In genomic region chr9:95693528-95694100, GRCm38 (mm10) we compare ENCODE assay signal across 21 mouse cellular contexts. TPM values are rescaled to one million over a fixed set of nuclear protein-coding genes. Genes with fewer than 3 reads are reported as not detected.
A peak's percentile ranks its signal among the peaks of the same experiment; 100 is the strongest.
DNase-seq lines count a peak whose midpoint lies in the region; ATAC-seq and TF ChIP-seq lines count a peak whose summit lies in the region.
"Had no signal": no experiment of that assay in that cellular context is flagged by ENCODE, and none has a peak within 500 bp of the region (broad histone marks: within the 10 kb centered on the region; RNA-seq: fewer than 3 reads in every experiment).

No protein-coding gene starts in this region.

- intact Hi-C loops in heart, postnatal 36 days (cut with DNase I) = no loop called here

- no peak for ATAC-seq in heart, embryonic 13.5 days (ENCODE audit: extremely low read depth, insufficient number of reproducible peaks, low FRiP score, low TSS enrichment)
- no peak for ATAC-seq in limb, embryonic 14.5 days (ENCODE audit: low FRiP score, low read depth)
- ATAC-seq in midbrain, embryonic 14.5 days (ENCODE audit: low FRiP score, low TSS enrichment) = no peak
- ATAC-seq: forebrain, embryonic 16.5 days; lung, postnatal 0 days; Patski had no signal

- H3K9ac ChIP-seq in heart, embryonic 13.5 days = no peak overlapping the region
- 0 out of 2 replicates have a peak overlapping the region, but pooled peaks have one; percentile 3 for H3K9ac ChIP-seq in limb, embryonic 14.5 days (ENCODE audit: low read depth, low read length, severe bottlenecking)
- no peak overlapping the region for H3K9ac ChIP-seq in midbrain, embryonic 14.5 days (replicated peaks; ENCODE audit: low read length)
- H3K9ac ChIP-seq: embryonic facial prominence, embryonic 12.5 days; hindbrain, embryonic 12.5 days; liver, embryonic 14.5 days had no signal

- no peak overlapping the region for H3K4me3 ChIP-seq in heart, embryonic 13.5 days
- H3K4me3 ChIP-seq in limb, embryonic 14.5 days (replicated peaks; ENCODE audit: low read length) = peak overlapping the region; percentile 15; the same call in 1 of the 2 replicates
- no peak overlapping the region for H3K4me3 ChIP-seq in midbrain, embryonic 14.5 days (replicated peaks; ENCODE audit: low read depth, low read length)
- H3K4me3 ChIP-seq: embryonic facial prominence, embryonic 12.5 days; hindbrain, embryonic 12.5 days had no signal

- H3K27me3 ChIP-seq in heart, embryonic 13.5 days (replicated peaks) = no peaks in the 10 kb centered on the region
- no peaks in the 10 kb centered on the region for H3K27me3 ChIP-seq in limb, embryonic 14.5 days (ENCODE audit: control insufficient read depth, insufficient read depth, low read length)
- H3K27me3 ChIP-seq in midbrain, embryonic 14.5 days (ENCODE audit: control insufficient read depth, insufficient read depth, low read length) = no peaks in the 10 kb centered on the region
- H3K27me3 ChIP-seq: embryonic facial prominence, embryonic 12.5 days; hindbrain, embryonic 12.5 days; Patski had no signal

- H3K4me2 ChIP-seq in heart, embryonic 13.5 days = peak overlapping the region; percentile 14
- H3K4me2 ChIP-seq in limb, embryonic 14.5 days (replicated peaks; ENCODE audit: low read depth, low read length, severe bottlenecking) = peak overlapping the region; percentile 40
- no peak overlapping the region for H3K4me2 ChIP-seq in midbrain, embryonic 14.5 days (ENCODE audit: low read length)
- H3K4me2 ChIP-seq: embryonic facial prominence, embryonic 12.5 days; hindbrain, embryonic 12.5 days; midbrain, embryonic 11.5 days had no signal

- TF ChIP-seq POLR2A in limb, embryonic 14.5 days (IDR thresholded peaks at IDR 0.05; ENCODE audit: borderline replicate concordance, extremely low read depth, insufficient read depth, insufficient read length) = no peak

- no peak for DNase-seq in heart, postnatal 36 days
- DNase-seq in kidney, adult 9 months = peak; percentile 28
- DNase-seq in kidney, postnatal 10 days = no peak
- peak; percentile 26 for DNase-seq in MEL-GATA-1-ER (ENCODE audit: extremely low read depth, low read depth)
- no peak for DNase-seq in limb, embryonic 14.5 days (ENCODE audit: low spot score)
- no peak for DNase-seq in right cerebral cortex, postnatal 25 days
- DNase-seq in midbrain, embryonic 14.5 days = no peak
- DNase-seq: adrenal gland, postnatal 14 days; cerebellum, adult 9-11 months; heart, adult 18-20 months; left cerebral cortex, postnatal 4 days; thymus, postnatal 36 days had no signal

- no peak overlapping the region for H3K27ac ChIP-seq in heart, embryonic 13.5 days (replicated peaks)
- no peak overlapping the region for H3K27ac ChIP-seq in limb, embryonic 14.5 days (replicated peaks; ENCODE audit: low read depth, low read length)
- H3K27ac ChIP-seq in midbrain, embryonic 14.5 days (replicated peaks; ENCODE audit: low read depth, low read length) = no peak overlapping the region
- H3K27ac ChIP-seq: embryonic facial prominence, embryonic 12.5 days; hindbrain, embryonic 12.5 days; liver, embryonic 14.5 days had no signal

- H3K4me1 ChIP-seq in heart, embryonic 13.5 days = 0 out of 2 replicates have a peak, but pooled peaks cover 4% of the 10 kb centered on the region
- peaks cover 15% of the 10 kb centered on the region for H3K4me1 ChIP-seq in limb, embryonic 14.5 days (ENCODE audit: control insufficient read depth, insufficient read depth, low read length)
- H3K4me1 ChIP-seq in midbrain, embryonic 14.5 days (ENCODE audit: control insufficient read depth, insufficient read depth, low read length) = no peaks in the 10 kb centered on the region
- H3K4me1 ChIP-seq: hindbrain, embryonic 12.5 days had no signal

- WGBS in heart, embryonic 13.5 days = 63% methylated on average over 11 of the region's 11 CpGs
- WGBS in limb, embryonic 14.5 days = 23% methylated on average over 11 of the region's 11 CpGs
- WGBS in midbrain, embryonic 14.5 days = 85% methylated on average over 11 of the region's 11 CpGs

- H3K9me3 ChIP-seq in heart, embryonic 13.5 days = no peaks in the 10 kb centered on the region
- no peaks in the 10 kb centered on the region for H3K9me3 ChIP-seq in limb, embryonic 14.5 days (ENCODE audit: control insufficient read depth, low read length)
- H3K9me3 ChIP-seq in midbrain, embryonic 14.5 days (ENCODE audit: control insufficient read depth, low read length) = no peaks in the 10 kb centered on the region
- H3K9me3 ChIP-seq: embryonic facial prominence, embryonic 12.5 days; hindbrain, embryonic 12.5 days had no signal

- H3K36me3 ChIP-seq in heart, embryonic 13.5 days = no peaks in the 10 kb centered on the region
- no peaks in the 10 kb centered on the region for H3K36me3 ChIP-seq in limb, embryonic 14.5 days (ENCODE audit: control insufficient read depth, insufficient read depth, low read length)
- H3K36me3 ChIP-seq in midbrain, embryonic 14.5 days (ENCODE audit: control insufficient read depth, insufficient read depth, low read length) = no peaks in the 10 kb centered on the region
- H3K36me3 ChIP-seq: embryonic facial prominence, embryonic 12.5 days; hindbrain, embryonic 12.5 days had no signal

RNA-seq across cellular contexts. Expression of gene Pcolce2, which starts 56.2 kb away (rescaled TPM):
- polyA plus RNA-seq in heart, embryonic 13.5 days (2015; fragmentation: Nextera tagmentation; extraction: Ambion mirVana) = 0.64 and 0.91 TPM in 2 replicates
- total RNA-seq in heart, postnatal 36 days (2021) = 10 to 100 TPM; 30.9 to 38.1 TPM
- 6.3 and 6.8 TPM in 2 replicates for polyA plus RNA-seq in limb, embryonic 14.5 days (2012; rRNA removed)
- 17.7 and 18.6 TPM in 2 replicates for polyA plus RNA-seq in limb, embryonic 14.5 days (2014; fragmentation: Nextera tagmentation; extraction: Ambion mirVana)
- 1.1 and 1.2 TPM in 2 replicates for polyA plus RNA-seq in midbrain, embryonic 14.5 days (2014; fragmentation: Nextera tagmentation; extraction: Ambion mirVana)
- total RNA-seq: monocyte, adult 5-6 weeks had no signal

RNA-seq across cellular contexts. Expression of gene Trpc1, which starts 56.6 kb away (rescaled TPM):
- polyA plus RNA-seq in heart, embryonic 13.5 days (2015; fragmentation: Nextera tagmentation; extraction: Ambion mirVana) = 1.8 and 2.1 TPM in 2 replicates
- total RNA-seq in heart, postnatal 36 days (2021) = 1 to 10 TPM; 6.6 to 7.5 TPM
- polyA plus RNA-seq in limb, embryonic 14.5 days (2012; rRNA removed) = 3.4 and 3.6 TPM in 2 replicates
- 2.7 and 2.9 TPM in 2 replicates for polyA plus RNA-seq in limb, embryonic 14.5 days (2014; fragmentation: Nextera tagmentation; extraction: Ambion mirVana)
- polyA plus RNA-seq in midbrain, embryonic 14.5 days (2014; fragmentation: Nextera tagmentation; extraction: Ambion mirVana) = 10.1 and 10.5 TPM in 2 replicates

Comparison
In these comparisons a context has a peak if more than half of its experiments do, and no peak if none do; other contexts are left out.
1. DNase-seq: peak in kidney, adult 9 months (single experiment) and MEL-GATA-1-ER (single experiment); none in heart, postnatal 36 days (0 of 2), kidney, postnatal 10 days (single experiment), limb, embryonic 14.5 days (single experiment), right cerebral cortex, postnatal 25 days (single experiment) and midbrain, embryonic 14.5 days (single experiment).